Mouse (Mus musculus) ES-Bruce4 (cell line): ENCODE measurements around the gene Rasd1. TPM values are rescaled to one million over a fixed set of nuclear protein-coding genes. Genes with fewer than 3 reads are reported as not detected.

Experiments
- H3K27ac ChIP-seq: 2 replicates; pipeline ENCODE4 v1.5.1; 2012; ENCODE audit warnings: low read length, inconsistent platforms; ENCODE audit not compliant: insufficient read depth
- H3K27me3 ChIP-seq: 2 replicates; pipeline ENCODE4 v1.6.1; 2012; ENCODE audit warnings: mild to moderate bottlenecking, low read length, inconsistent platforms; ENCODE audit not compliant: control insufficient read depth, poor library complexity, insufficient read depth, severe bottlenecking
- H3K36me3 ChIP-seq: 2 replicates; pipeline ENCODE4 v1.6.1; 2012; ENCODE audit warnings: inconsistent platforms, mild to moderate bottlenecking, low read length, moderate library complexity; ENCODE audit not compliant: control insufficient read depth, poor library complexity, insufficient read depth, severe bottlenecking
- H3K4me1 ChIP-seq: one replicate; pipeline ENCODE4 v1.8.1; 2011; ENCODE audit warnings: low read length; ENCODE audit not compliant: control insufficient read depth, insufficient read depth
- H3K4me3 ChIP-seq: 2 replicates; pipeline ENCODE4 v1.5.1; 2011; ENCODE audit warnings: low read depth, mild to moderate bottlenecking, low read length
- H3K9ac ChIP-seq: 2 replicates; pipeline ENCODE4 v1.6.1; 2012; ENCODE audit warnings: low read depth, mild to moderate bottlenecking, inconsistent platforms; ENCODE audit not compliant: poor library complexity, severe bottlenecking
- H3K9me3 ChIP-seq: replicated peaks from 2 replicates; pipeline ENCODE4 v1.6.1; 2012; ENCODE audit warnings: mild to moderate bottlenecking, low read length, inconsistent platforms; ENCODE audit not compliant: control insufficient read depth, poor library complexity, insufficient read depth, severe bottlenecking
- CTCF ChIP-seq: IDR thresholded peaks from one replicate; pipeline ENCODE4 v1.8.1; 2011; ENCODE audit warnings: low read depth, low read length
- EP300 ChIP-seq: IDR thresholded peaks from 2 replicates; pipeline ENCODE4 v1.6.1; 2011; ENCODE audit warnings: low read depth, low read length; ENCODE audit not compliant: insufficient read depth
- POLR2A ChIP-seq: IDR thresholded peaks from one replicate; pipeline ENCODE4 v1.8.1; 2011; ENCODE audit warnings: low read length; ENCODE audit not compliant: insufficient read depth
- polyA plus RNA-seq: library from polyadenylated mRNA; stranded (reverse); fragments of >200 nt; gene quantifications from 2 replicates; pipeline ENCODE4 v1.2.4, GENCODE M21; 2011; ENCODE audit warnings: low read depth; ENCODE audit not compliant: missing spikeins, insufficient read depth, insufficient read length

Gene Rasd1
- 0.63 and 1.1 TPM in 2 replicates for polyA plus RNA-seq

DNA sequence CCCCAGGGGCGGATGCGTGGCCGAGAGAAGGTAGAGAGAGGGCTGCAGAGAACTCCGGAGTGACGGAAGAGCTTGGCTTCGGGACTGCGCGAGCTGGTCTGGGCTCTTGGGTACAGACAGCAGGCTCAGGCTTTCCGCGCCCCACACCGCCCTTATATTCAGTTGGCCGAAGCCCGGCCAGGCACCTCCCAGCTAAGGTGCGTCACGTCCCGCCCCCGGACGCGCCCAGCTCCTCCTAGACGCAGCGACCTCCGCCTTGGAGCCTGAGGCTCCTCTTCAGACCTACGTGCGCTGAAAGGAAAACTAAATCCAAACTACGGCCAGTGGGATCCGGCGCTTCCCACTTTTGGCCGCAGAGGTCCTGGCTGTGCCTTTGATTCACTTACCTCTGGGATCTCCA lies at the start of gene Rasd1:
Gene Rasd1, minus strand, starts transcription at position 127 of the 400 bp plus-strand sequence.
- no peak for TF ChIP-seq CTCF
- TF ChIP-seq POLR2A, result peak; percentile 47
- TF ChIP-seq EP300, result no peak
- H3K9ac ChIP-seq, result peak within 1 kb of the TSS; percentile 77
- H3K9me3 ChIP-seq, result no peaks in the 10 kb centered on the region
- H3K4me1 ChIP-seq, result no peaks in the 10 kb centered on the region
- peaks cover 3% of the 10 kb centered on the region; the same call in 1 of the 2 replicates for H3K36me3 ChIP-seq
- peak within 1 kb of the TSS; percentile 76 for H3K4me3 ChIP-seq
- peak within 1 kb of the TSS; percentile 55 for H3K27ac ChIP-seq
- H3K27me3 ChIP-seq, result no peaks in the 10 kb centered on the region

DNA sequence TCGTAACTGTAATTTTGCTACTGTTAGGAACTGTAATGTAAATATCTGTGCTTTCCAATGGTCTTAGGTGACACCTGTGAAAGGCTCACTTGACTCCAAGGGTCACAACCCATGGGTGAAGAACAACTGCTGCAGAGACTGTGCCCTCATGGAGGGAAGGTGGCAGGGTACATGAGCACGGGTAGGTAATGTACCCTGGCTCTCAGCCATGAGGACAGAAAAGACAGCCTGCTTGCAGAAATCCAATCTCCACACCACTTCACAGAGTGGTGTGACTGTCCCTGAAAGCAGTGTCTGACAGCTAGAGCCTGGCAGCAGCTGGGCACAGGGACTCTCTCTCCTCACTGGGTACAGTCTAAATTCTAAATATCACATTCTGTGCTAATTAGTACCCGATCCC lies 46.8 kb upstream of the Rasd1 start:
- no peak overlapping the region for H3K4me3 ChIP-seq
- no peaks in the 10 kb centered on the region for H3K36me3 ChIP-seq
- no peak for TF ChIP-seq CTCF
- no peak for TF ChIP-seq POLR2A
- TF ChIP-seq EP300, result no peak
- H3K4me1 ChIP-seq, result no peaks in the 10 kb centered on the region
- H3K9me3 ChIP-seq, result no peaks in the 10 kb centered on the region
- H3K27ac ChIP-seq, result no peak overlapping the region
- no peaks in the 10 kb centered on the region for H3K27me3 ChIP-seq
- H3K9ac ChIP-seq, result no peak overlapping the region

- Histone ChIP-seq H3K27me3 (no peaks in the 10 kb centered on the region), H3K9ac (no peak overlapping the region), H3K36me3 (no peaks in the 10 kb centered on the region), H3K4me1 (no peaks in the 10 kb centered on the region), H3K4me3 (no peak overlapping the region), H3K27ac (no peak overlapping the region), H3K9me3 (no peaks in the 10 kb centered on the region)
- no peak for TF ChIP-seq POLR2A
- TF ChIP-seq EP300, result no peak
These were observed 44.7 kb upstream of the Rasd1 start for GRCm38 (mm10) chr11:60009451-60009850.

GRCm38 (mm10) chr11:60005866-60006265 lies 41.1 kb upstream of the Rasd1 start:
- no peak for TF ChIP-seq POLR2A
- TF ChIP-seq CTCF, result no peak
- TF ChIP-seq EP300, result no peak
- H3K36me3 ChIP-seq, result no peaks in the 10 kb centered on the region

DNA sequence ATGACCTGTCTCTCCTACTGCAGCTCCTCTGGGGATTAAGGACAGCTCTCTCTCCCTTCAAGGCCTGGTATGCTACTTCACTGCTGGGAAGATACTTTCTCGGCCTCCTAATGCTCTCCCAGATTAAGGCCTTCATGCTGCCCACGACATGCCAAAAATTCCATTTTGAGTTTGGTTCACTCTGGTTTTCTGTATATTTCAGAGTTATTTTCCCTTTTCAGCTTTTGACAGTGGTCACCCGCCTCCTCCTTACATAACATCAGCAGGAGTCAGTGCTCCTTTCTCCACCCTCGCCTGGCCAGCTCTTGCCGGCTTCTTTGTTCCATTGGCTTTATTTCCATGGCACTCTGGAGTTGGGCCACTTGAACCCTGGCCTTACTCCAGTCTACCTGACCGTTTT lies 40.0 kb upstream of the Rasd1 start:
- Histone ChIP-seq H3K27me3 (no peaks in the 10 kb centered on the region), H3K9me3 (no peaks in the 10 kb centered on the region), H3K36me3 (no peaks in the 10 kb centered on the region), H3K4me1 (no peaks in the 10 kb centered on the region), H3K4me3 (no peak overlapping the region), H3K9ac (no peak overlapping the region), H3K27ac (no peak overlapping the region)
- TF ChIP-seq EP300 (no peak), CTCF (no peak), POLR2A (no peak)

More at GRCm38 (mm10) chr11:60005866-60006265, 41.1 kb upstream of the Rasd1 start:
- Histone ChIP-seq H3K9ac (no peak overlapping the region), H3K4me1 (no peaks in the 10 kb centered on the region), H3K9me3 (no peaks in the 10 kb centered on the region), H3K4me3 (no peak overlapping the region), H3K27ac (no peak overlapping the region), H3K27me3 (no peaks in the 10 kb centered on the region)

DNA sequence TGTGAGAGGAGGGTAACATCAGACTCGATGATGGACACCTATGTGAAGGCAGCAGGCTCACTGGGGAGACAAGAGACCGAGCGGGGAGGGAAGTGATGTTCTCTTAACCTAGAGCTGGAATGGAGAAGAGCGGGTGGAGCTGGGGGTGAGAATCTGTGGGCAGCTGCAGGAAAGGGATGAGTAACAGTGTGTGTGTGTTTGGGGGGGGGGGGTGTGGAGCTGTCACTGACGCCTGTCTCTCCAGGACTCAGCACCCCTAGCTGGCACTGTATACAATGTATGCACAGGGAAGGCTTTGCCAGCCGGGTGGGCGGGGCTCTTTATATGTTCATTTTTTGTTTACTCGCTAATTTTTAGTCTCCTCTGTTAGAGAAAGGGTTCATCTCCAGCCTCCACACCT lies 39.1 kb upstream of the Rasd1 start:
- Histone ChIP-seq H3K36me3 (no peaks in the 10 kb centered on the region), H3K4me1 (no peaks in the 10 kb centered on the region), H3K27ac (no peak overlapping the region), H3K27me3 (no peaks in the 10 kb centered on the region), H3K9ac (no peak overlapping the region), H3K4me3 (no peak overlapping the region), H3K9me3 (no peaks in the 10 kb centered on the region)
- TF ChIP-seq POLR2A (no peak), EP300 (no peak), CTCF (no peak)
